Mouse (Mus musculus): ENCODE measurements at regions not wholly inside any gene's neighbourhood (a gene's known extent, or its start where the extent isn't known, plus 50 kb on each side); places are given as distances from the start of the nearest gene placed in this dataset.

DNA sequence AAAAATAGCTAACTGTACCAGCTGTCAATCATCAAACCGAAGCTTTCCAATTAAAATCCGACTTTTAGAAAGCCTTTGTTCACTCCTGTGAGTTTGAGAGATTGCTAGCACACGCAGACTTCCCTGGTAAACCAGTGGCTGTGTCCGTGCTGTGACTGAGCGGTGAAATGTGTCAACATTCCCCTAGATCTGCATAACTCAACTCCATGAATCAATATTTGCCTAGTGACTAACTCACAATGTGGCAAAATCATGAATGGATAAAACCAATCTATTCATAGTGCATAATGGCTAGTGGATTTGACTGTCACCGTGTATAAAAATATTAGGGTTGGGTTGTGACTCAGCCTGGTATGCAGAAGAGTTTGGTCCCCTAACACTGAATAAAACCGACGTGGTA, 84.4 kb upstream of the Id2 start:
- DNase-seq (ENCODE audit: low spot score): no peak

DNA sequence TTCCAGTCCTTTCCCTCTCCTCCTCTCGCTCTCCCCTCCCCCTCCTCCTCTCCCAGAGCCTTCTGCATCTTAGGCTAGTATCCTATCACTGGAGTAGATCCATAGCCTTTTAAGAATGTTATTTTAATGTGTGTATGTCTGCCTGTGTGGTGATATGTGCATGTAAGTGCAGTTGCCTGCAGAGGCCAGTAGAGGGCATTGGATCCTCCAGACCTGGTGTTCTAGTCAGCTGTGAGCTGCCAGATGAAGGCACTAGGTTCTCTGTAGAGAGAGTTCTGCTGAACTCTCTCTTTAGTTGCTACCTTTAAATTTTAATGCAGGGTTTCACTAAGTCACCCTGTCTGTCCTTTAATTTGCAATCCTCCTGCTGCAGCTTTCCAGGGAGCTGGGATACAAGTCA, 83.9 kb upstream of the Id2 start:
- no peak for DNase-seq (ENCODE audit: low spot score)

DNA sequence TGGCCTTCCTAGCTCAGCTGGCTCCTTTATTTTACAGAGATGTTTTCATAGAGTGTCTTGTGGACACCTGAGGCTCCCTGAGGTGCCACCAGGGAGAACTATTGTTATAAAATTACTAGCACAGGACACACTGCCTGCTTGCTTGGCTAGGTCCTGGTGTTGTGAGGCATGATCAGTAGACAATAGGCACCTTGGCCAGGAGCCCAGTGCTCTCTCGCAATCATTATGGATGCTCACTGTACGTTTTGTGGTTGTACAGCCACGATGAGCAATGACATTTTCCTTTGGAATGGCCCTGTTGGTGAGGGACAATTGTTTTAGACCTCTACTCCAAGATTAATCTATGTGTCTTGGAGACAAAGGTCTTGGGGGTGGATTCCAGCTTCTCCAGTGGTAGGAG, 83.3 kb upstream of the Id2 start:
- DNase-seq (ENCODE audit: low spot score): no peak

DNA sequence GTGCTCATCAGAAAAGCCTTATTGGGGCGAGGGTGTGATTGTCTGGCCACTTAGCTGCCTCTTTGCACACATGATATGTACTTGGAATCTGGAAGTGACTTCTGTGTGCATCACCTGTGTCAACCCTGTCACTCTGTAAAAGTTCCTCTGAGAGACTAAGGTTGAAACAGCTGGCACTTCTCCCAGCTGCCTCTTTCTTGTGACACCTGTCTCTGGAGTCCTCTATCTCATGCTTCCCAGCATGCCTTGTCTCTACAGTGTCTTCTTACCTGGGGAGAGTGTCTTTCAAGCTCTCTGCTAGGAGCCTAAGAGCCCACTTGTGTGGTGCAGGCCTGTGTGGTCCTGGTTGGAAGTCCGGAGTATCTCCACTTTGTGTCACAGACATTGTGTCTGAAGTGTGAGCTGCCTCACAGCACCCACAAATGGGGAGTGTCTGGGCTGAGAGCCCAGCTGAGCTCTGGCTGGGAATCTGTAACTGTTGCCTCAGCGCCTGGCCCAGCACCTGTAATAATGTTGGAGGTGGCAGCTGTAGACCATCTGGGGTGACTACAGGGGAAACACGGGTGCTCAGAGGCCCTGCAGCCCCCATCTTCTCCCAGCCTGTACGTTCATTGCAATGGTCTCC, 81.7 kb upstream of the Id2 start:
- no peak for DNase-seq (ENCODE audit: low spot score)

DNA sequence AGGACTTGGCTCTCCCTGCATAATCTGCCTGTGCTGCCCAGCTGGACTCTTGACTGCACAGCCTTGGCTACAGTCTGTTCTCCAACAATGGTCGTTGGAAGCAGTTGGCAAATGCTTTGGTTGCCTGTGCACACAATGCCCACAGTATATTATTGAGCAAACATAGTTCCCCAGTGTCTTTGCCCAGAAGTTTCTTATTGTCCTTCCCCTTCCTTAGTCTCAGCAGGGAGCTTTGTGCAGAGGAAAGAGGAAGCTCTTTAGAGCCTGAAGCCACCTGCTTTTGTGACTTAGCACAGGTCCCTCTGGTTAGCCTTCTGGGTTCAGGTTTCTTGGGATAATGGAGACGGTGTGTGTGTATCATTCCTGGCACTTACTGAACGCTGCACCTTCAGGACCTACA, 80.9 kb upstream of the Id2 start:
- no peak for DNase-seq (ENCODE audit: low spot score)

DNA sequence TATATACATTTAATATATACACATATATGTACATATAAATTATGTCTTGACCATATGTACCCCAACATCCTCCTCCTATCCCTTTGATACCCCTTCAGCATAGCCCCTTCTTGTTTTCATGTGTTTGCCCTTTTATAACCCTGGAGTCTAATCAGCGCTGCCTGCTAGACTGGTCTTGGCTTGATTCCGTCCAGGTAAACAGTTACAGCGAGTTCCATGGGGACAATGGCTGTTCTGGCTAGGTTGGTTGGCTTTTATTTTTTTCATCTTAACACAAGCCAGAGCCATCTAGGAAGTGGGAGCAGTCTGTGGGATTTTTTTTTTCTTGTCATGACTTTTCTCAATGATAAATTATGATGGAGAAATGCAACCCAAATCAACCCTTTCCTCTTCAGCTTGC, 79.6 kb upstream of the Id2 start:
- DNase-seq (ENCODE audit: low spot score): no peak

DNA sequence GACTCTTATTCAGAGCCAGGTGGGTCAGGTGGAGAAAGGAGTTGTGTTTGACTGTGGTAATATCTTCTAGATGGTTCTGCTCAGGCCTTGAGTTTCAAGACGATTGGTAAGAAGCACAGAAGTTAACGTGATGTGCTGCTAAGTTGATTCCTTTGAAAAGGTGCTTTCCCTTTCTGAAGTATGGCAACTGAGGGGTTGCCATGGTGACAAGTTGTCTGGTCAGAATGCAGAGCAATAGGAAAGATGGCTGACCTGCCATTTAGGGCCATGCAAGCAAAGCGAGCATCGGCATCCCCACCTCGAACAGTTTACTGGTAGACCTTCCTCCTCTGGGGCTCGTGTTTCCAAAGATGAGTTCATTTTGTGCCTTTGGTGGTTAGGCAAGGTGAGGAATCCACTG, 76.1 kb upstream of the Id2 start:
- DNase-seq (ENCODE audit: low spot score): no peak

DNA sequence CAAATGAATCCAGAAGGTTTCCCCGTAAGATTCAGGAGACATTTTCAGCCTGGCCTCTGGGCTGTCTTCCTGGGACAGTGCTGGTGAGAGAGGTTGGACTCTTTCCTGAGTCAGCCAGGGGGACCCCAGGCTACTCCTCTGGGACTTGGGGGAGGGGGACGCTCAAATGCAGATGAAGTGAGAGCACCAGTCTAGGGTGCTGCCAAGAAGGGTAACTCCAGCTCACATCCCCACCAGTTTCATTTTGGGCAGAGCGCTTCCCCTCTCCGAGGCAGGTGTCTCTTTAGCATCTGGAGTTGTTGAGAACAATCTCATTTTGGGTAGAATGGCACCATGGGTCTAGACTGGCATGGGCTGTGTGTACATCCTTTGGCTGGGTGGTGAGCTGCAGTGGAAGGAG, 75.5 kb upstream of the Id2 start:
- no peak for DNase-seq (ENCODE audit: low spot score)

DNA sequence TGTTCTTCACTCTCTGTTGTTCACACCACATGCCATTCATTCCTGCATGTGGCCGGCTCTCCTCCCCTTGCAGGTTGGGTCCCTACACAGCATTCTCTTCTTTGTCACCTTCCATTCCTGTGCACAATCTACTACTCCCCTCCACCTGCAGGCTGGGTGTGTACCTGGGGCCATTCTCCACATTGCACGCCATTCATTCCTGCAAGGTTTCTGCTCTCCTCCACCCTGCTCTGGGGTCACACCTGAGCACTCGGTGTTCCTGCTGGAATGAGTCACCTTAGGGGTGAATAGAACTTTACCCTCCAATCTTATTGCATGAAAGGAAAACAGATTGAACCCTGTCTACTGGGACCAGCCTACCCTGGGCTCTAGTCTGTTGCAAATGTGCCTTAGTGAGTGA, 72.7 kb upstream of the Id2 start:
- DNase-seq (ENCODE audit: low spot score): no peak

DNA sequence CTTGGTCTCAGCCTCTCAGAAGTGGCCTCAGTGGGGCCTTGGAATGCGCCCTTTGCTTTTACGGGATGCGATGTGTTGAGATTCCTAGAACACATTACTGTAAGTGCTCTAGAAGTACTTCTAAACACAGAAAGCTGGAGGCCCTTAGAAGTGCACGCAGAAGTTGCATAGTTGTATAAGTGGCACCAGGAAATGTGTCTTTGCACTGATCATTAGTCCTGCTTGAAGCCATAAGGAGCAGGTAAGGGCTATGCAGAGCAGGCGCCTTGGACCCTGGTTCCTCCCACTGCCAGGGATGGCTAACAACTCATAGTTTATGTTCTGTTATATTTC, 71.2 kb upstream of the Id2 start:
- DNase-seq (ENCODE audit: low spot score): no peak

DNA sequence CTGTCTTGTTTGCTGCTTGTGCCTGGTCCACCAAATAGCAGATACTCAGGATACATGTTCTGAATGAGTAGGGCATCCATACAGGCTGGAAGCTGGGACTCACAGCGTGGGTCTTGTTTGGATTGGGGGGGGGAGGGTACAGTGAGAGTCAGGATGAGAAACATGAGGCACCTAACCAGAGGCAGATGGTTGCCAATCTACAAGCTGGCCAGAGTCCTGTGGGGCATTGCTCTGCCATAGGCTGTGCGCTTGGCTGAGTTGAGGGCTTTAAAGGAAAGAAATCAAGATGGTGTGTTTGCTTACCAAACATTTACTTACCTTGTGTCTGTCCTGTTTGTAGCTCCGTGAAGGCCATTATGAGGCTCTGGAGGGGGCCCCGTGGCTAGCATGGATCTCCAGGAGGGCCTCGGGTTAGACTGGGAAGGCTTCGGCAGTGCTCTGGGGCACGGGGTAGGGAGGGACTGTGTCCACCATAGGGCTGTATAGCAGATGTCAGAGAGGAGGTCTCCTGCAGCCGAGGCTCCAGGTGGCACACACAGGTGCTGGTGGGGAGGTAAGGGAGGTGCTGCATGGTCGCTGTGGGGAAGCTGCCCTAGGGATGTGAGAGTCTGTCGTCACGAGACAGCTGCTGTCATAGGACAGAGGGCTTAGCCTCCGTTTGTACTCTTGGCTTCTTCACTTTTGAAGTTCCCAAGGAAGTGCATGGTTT, 70.7 kb upstream of the Id2 start:
- no peak for DNase-seq (ENCODE audit: low spot score)

DNA sequence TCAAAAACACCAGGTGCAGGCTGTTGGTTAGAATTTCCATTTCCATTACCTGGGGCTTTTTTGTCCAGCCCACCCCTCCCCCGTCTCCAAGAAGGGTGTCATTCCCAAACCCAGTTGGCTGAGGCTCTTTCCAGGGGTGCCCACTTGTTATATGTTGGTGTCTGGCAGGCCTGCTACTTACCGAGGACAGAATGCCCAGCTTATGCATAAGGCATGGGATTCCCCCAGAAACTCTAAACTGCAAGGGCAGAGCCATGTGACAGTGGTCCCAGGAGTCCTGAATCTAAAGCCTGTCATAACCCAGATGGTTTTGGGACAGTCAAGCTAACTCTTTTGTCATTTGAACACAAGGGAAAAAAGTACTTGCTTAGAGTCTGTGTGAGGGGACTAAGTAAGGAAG, 69.6 kb upstream of the Id2 start:
- no peak for DNase-seq (ENCODE audit: low spot score)

DNA sequence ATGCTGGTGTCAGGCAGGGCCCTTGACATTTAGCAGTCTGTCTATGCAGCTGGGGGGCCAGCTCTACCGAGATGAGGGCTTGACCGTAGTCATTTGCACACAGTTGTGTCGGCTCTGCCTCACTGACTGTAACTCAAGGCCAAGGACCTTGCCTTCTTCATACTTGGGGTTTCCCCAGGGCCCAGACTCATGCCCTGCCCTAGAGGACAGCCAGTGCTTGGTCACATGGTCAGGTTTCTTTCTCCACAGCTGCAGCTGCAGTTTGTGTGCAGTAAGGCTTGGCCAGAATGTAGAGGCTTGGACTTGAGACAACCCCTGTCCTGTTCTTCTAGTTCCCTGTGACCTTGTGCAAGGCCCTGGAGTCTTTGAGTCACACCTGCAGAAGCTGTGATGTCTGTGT, 68.7 kb upstream of the Id2 start:
- no peak for DNase-seq (ENCODE audit: low spot score)

DNA sequence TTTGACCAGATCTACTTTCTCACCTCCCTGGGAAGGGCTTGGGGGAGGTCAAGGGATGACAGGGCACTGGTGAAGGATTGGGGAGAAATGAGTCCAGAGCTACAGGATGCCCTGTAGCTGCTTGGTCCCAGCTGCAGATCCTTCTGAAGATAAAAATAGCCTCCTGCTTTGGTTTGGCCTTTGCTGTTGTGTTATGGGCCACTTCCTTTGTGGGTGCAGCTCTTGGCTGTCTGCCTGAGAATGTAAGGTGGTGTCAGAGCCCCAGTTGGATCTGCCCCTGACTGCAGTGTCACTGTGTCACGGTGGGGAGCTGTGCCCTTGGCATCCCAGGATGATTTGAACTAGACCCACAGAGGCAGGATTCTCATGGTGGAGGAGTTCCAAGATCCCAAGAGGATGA, 67.8 kb upstream of the Id2 start:
- DNase-seq (ENCODE audit: low spot score): no peak

DNA sequence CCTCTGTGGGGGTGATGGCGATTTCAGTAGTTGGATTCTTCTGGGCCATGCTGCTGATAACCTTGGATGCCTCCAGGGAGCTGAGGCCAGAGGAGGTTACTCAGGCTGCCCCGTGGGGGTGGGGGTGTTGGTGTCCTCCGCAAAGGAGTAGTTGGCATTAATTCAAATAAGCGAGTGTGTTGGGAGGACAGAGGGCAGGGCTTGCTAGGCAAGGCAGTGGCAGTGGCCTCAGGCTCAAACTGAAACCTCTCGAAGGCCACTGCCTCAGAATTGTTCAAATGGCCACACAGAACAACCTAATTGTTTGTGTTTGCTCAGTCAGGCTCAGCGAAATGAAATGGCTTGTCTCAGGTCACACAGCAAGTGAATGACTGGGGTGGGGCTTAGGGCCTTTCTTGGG, 66.6 kb upstream of the Id2 start:
- DNase-seq (ENCODE audit: low spot score): no peak

DNA sequence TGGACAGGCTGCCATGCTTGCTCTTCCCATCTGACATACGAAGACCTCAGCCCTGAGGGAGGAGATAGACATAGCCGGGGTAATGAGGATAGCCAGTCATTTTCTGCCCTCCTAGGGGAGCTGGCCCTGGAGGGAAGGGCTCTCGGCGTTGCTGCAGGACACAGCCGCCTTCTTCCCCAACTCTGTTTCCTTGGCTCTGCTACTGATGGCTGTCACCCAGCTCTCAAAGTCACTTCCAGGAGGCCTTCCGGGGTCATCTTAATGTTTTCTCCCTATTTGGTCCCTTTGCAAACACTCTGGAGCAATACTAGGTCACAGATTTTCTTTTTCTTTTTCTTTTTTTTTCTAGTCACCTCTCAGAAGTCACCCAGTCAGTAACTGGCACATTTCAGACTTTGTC, 65.9 kb upstream of the Id2 start:
- no peak for DNase-seq (ENCODE audit: low spot score)

DNA sequence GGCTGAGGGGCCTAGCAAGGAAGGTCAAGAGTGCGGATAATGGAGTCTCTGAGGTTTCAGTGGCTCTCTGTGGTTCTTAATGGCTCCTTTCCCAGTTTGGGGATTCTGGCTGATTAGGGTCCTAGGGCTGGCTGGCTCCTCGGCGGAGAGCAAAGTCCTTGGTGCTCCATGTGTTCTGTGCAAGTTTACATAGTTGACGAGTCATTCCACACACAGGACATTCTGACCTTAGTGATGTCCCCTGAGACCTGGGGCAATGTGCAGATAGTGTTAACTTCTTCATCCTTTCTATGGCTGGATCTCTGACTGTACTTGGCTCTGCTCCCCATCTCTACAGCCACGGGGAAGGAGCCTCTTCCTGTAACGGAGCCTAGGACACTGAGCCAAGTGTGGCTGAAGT, 65.0 kb upstream of the Id2 start:
- no peak for DNase-seq (ENCODE audit: low spot score)

DNA sequence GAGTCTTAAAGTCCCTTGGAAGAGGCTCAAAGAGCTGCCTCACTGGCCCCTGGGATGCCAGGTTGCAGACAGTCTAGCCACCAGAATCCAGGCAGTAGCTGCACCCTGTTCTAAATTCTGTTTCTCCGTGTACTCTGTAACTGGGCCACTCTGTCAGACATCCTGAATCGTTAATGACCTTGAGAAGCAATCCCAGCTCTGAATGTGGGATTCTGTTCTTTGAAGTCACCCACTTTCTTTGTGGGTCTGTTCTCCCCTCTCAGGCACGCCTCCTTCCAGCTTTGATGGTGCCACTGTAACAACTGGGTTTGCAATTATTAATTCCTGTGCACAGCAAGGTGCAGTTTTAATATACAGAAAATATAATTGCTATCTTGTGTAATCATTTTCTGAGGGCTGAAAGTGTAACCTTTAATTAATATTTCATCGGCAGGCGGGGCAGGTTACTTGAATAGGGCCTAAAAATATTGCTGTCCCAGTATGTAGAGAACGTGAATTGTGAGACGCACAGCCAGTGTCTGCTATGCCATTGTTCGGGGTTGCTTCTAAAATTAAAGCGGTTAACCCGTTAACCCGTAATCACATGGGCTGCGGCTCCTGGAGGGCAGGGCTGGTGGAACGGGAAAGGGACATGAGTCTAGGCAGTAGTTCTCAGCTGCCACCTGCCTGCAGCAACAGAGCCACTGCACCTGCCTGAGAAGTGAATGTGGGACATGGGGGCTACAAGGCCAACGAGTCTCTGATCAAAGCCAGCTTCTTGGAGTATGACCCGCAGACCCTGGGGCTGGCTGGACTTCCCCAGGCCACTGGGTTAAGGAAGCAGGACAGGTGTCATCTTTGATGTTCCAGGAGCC, 64.3 kb upstream of the Id2 start:
- no peak for DNase-seq (ENCODE audit: low spot score)

DNA sequence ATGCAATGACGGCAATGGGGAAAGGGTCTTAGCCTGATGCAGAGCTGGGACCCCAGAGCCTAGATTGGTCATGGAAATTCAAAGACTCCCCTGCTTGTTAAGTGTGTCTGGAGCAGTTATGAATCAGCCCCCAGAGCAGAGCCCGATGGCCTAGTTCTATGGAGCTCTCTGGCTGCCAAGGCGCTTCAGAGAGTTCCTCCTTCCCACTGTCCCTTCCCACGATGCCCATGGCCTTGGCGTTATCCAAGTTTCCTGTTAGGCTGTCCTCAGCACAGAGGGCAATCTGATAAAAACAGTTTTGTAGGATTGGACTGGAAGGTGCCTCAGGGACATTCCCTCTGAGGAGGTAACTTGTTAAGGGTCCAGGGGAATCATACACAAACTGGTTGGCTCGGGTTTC, 62.2 kb upstream of the Id2 start:
- no peak for DNase-seq (ENCODE audit: low spot score)

DNA sequence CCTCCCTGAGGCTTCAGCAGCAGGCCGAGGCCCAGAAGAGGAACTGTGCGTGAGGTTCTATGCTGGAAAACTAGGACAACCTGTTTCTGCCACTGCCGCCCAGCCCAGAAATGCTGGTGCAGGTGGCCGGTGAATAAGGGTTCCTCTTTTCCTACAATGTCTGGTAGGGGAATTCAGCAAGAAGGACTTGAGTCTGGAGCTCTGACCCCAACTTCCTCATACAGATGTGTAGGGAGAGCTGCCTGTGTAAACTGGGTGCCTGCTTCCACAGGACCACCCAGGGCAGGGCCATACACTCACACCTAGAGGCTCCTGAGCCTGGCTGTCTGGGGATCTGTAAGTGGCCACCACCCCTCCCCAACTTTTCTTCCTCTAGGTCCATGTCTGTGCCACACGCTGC, 60.3 kb upstream of the Id2 start:
- no peak for DNase-seq (ENCODE audit: low spot score)

DNA sequence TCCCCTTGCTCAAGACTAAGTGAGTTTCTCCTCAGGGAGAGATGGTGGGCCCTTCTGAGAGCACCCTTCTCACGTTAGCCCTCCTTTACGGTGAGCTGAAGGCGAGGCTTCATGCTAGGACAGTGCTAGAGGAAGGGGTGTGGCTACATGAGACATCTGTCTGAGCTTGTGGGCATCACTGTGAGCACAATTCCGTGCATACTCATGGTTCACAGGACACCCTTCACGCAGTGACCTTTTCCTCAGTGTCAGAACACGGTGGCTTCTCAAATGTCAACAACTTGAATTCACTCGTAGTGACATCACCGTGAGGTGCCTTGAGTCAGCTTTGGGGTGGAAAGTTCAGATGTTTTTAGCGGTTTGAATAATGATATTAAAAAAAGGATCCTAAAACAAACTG, 58.5 kb upstream of the Id2 start:
- no peak for DNase-seq (ENCODE audit: low spot score)

DNA sequence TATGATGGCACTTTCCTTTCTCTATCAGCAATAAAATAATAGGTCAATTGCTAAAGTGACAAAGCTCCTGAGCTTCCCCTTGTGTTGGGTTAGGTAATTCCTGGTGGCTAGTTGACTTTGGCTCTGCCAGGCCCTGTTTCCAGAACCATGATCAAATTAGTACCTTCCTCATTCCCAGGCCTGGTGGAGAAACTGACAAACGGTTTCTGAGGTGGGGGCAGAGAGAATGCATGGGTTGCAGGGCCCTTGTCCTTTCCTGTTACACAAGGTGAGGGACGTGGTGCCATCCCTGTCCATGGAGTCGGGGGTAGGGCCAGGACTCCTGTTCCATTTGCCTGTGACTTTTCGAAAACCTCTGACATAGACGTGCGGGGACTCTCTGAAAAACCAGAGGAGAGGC, 51.2 kb upstream of the Id2 start:
- no peak for DNase-seq (ENCODE audit: low spot score)
